Mouse (Mus musculus) B cell, adult 2 months (primary cell): ENCODE data around the gene Slc26a8.

Experiments used
- DNase-seq, 2 experiments: peaks; one replicate each; pipeline ENCODE4 v3.0.0; 2022

The Slc26a8 gene

DNA sequence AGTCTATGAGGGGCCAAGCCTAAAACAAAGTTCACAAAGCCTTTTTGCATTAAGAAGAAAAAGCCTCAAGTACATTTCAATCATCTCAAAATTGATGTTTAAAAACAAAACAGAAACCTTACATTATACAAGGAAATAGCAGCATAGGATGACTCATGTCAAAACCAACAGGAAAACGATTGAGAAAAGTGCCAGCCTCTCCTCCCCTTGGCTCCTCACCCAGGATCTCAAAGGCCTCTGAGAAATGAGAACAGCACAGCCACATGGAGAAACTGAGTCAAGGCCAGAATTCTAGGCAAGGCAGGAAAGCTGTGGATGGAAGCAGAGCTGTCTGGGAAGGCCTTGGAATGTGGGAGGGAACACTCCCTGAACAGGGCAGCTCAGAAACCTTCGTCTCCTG lies 101.4 kb downstream of the Slc26a8 start:
- no peak for DNase-seq
